Comparison of ENCODE assay signal across 28 mouse cellular contexts in genomic region chr1:191629170-191629636, GRCm38 (mm10). TPM values are rescaled to one million over a fixed set of nuclear protein-coding genes. Genes with fewer than 3 reads are reported as not detected.
DNase-seq lines count a peak whose midpoint lies in the region; ATAC-seq and TF ChIP-seq lines count a peak whose summit lies in the region.
"Had no signal": no experiment of that assay in that cellular context is flagged by ENCODE, and none has a peak within 500 bp of the region (broad histone marks: within the 10 kb centered on the region; RNA-seq: fewer than 3 reads in every experiment).

No protein-coding gene starts in this region.

- no peak for TF ChIP-seq POLR2A in small intestine, adult 2 months (IDR thresholded peaks at IDR 0.05; ENCODE audit: low read depth, low read length)

- peaks cover 22% of the 10 kb centered on the region for H3K4me1 ChIP-seq in liver, postnatal 0 days (ENCODE audit: insufficient read depth)
- H3K4me1 ChIP-seq in liver, embryonic 12.5 days, result 0 out of 2 replicates have a peak, but pooled peaks cover 4% of the 10 kb centered on the region
- no peaks in the 10 kb centered on the region for H3K4me1 ChIP-seq in intestine, embryonic 16.5 days (ENCODE audit: control insufficient read depth, insufficient read depth, low read length)
- peaks cover 10% of the 10 kb centered on the region; the same call in 1 of the 2 replicates for H3K4me1 ChIP-seq in small intestine, adult 2 months (ENCODE audit: control insufficient read depth, insufficient read depth, insufficient read length, low read length)
- no peaks in the 10 kb centered on the region for H3K4me1 ChIP-seq in lung, postnatal 0 days (ENCODE audit: insufficient read depth, low read depth, low read length)
- H3K4me1 ChIP-seq: embryonic facial prominence, embryonic 13.5 days; embryonic facial prominence, embryonic 15.5 days had no signal

- 67% methylated on average over 3 of the region's 3 CpGs for WGBS in liver, postnatal 0 days (ENCODE audit: insufficient replicate concordance)
- 52% methylated on average over 3 of the region's 3 CpGs for WGBS in liver, embryonic 12.5 days (ENCODE audit: insufficient replicate concordance)
- 36% methylated on average over 3 of the region's 3 CpGs for WGBS in intestine, embryonic 16.5 days
- WGBS in small intestine, adult 2 months, result 29% methylated on average over 3 of the region's 3 CpGs
- WGBS in lung, postnatal 0 days, result 67% methylated on average over 3 of the region's 3 CpGs

- DNase-seq in embryo, embryonic 10 days (ENCODE audit: low spot score), result peak; percentile 22
- no peak for DNase-seq in embryo, embryonic 10.5 days (ENCODE audit: low spot score)
- no peak for DNase-seq in liver, postnatal 0 days
- no peak for DNase-seq in lung, postnatal 0 days (ENCODE audit: low spot score)
- DNase-seq in thymus, adult 18-20 months, result no peak
- DNase-seq: B cell, adult 2 months; cerebellum, adult 11 months; cerebellum, adult 18-20 months; cerebellum, adult 8-10 months; cerebellum, adult 9-11 months; cerebellum, postnatal 14 days; cerebellum, postnatal 36 days; embryo, embryonic 11 days had no signal

- no peak overlapping the region for H3K4me2 ChIP-seq in liver, postnatal 0 days (ENCODE audit: low read depth, low read length)
- H3K4me2 ChIP-seq in liver, embryonic 12.5 days, result no peak overlapping the region
- no peak overlapping the region for H3K4me2 ChIP-seq in intestine, embryonic 16.5 days (ENCODE audit: low read depth, low read length)
- H3K4me2 ChIP-seq in lung, postnatal 0 days (replicated peaks; ENCODE audit: low read depth, low read length), result no peak overlapping the region
- H3K4me2 ChIP-seq: embryonic facial prominence, embryonic 13.5 days; embryonic facial prominence, embryonic 15.5 days; forebrain, embryonic 12.5 days had no signal

- no peak for TF ChIP-seq EP300 in liver, postnatal 0 days (IDR thresholded peaks at IDR 0.05; ENCODE audit: low read depth)
- no peak for TF ChIP-seq EP300 in lung, postnatal 0 days (IDR thresholded peaks at IDR 0.05)

- no peaks in the 10 kb centered on the region for H3K27me3 ChIP-seq in liver, postnatal 0 days (ENCODE audit: insufficient read depth, low read length)
- no peaks in the 10 kb centered on the region for H3K27me3 ChIP-seq in liver, embryonic 12.5 days (replicated peaks)
- H3K27me3 ChIP-seq in intestine, embryonic 16.5 days (replicated peaks; ENCODE audit: control insufficient read depth, insufficient read depth, low read length), result no peaks in the 10 kb centered on the region
- no peaks in the 10 kb centered on the region for H3K27me3 ChIP-seq in small intestine, adult 2 months (ENCODE audit: control insufficient read depth, insufficient read depth, low read length)
- H3K27me3 ChIP-seq in lung, postnatal 0 days (replicated peaks; ENCODE audit: insufficient read depth, low read length), result no peaks in the 10 kb centered on the region
- H3K27me3 ChIP-seq: CH12.LX; embryonic facial prominence, embryonic 13.5 days; embryonic facial prominence, embryonic 15.5 days; Patski had no signal

- H3K27ac ChIP-seq in liver, postnatal 0 days (ENCODE audit: low read depth), result 0 out of 2 replicates have a peak overlapping the region, but pooled peaks have one; percentile 48
- H3K27ac ChIP-seq in liver, embryonic 12.5 days, result no peak overlapping the region
- H3K27ac ChIP-seq in intestine, embryonic 16.5 days (ENCODE audit: low read length), result no peak overlapping the region
- H3K27ac ChIP-seq in small intestine, adult 2 months (ENCODE audit: insufficient read depth, low read depth, low read length), result peak overlapping the region; percentile 50
- no peak overlapping the region for H3K27ac ChIP-seq in lung, postnatal 0 days (ENCODE audit: low read length)
- H3K27ac ChIP-seq: embryonic facial prominence, embryonic 13.5 days; embryonic facial prominence, embryonic 15.5 days; forebrain, embryonic 10.5 days; forebrain, embryonic 12.5 days had no signal

- no peak overlapping the region for H3K4me3 ChIP-seq in liver, postnatal 0 days (ENCODE audit: low read depth, low read length)
- H3K4me3 ChIP-seq in liver, embryonic 12.5 days, result no peak overlapping the region
- H3K4me3 ChIP-seq in intestine, embryonic 16.5 days (ENCODE audit: low read length), result no peak overlapping the region
- no peak overlapping the region for H3K4me3 ChIP-seq in small intestine, adult 2 months (ENCODE audit: low read depth, low read length)
- H3K4me3 ChIP-seq in lung, postnatal 0 days (ENCODE audit: low read depth, low read length), result no peak overlapping the region
- H3K4me3 ChIP-seq: embryonic facial prominence, embryonic 13.5 days; embryonic facial prominence, embryonic 15.5 days; erythroblast, embryonic 14.5 days; forebrain, embryonic 10.5 days; forebrain, embryonic 12.5 days had no signal

- H3K36me3 ChIP-seq in liver, postnatal 0 days (replicated peaks; ENCODE audit: insufficient read depth, low read length), result no peaks in the 10 kb centered on the region
- no peaks in the 10 kb centered on the region for H3K36me3 ChIP-seq in liver, embryonic 12.5 days
- H3K36me3 ChIP-seq in intestine, embryonic 16.5 days (ENCODE audit: control insufficient read depth, insufficient read depth, low read length), result no peaks in the 10 kb centered on the region
- H3K36me3 ChIP-seq in small intestine, adult 2 months (ENCODE audit: control insufficient read depth, insufficient read depth, low read length), result no peaks in the 10 kb centered on the region
- no peaks in the 10 kb centered on the region for H3K36me3 ChIP-seq in lung, postnatal 0 days (ENCODE audit: insufficient read depth, low read length)
- H3K36me3 ChIP-seq: embryonic facial prominence, embryonic 13.5 days; embryonic facial prominence, embryonic 15.5 days; forebrain, embryonic 12.5 days had no signal

- no peak for TF ChIP-seq CTCF in liver, postnatal 0 days (IDR thresholded peaks at IDR 0.05; ENCODE audit: low read depth)
- no peak for TF ChIP-seq CTCF in small intestine, adult 2 months (IDR thresholded peaks at IDR 0.05; ENCODE audit: extremely low read depth, insufficient read length, insufficient replicate concordance, low read depth, low read length)
- no peak for TF ChIP-seq CTCF in lung, postnatal 0 days (IDR thresholded peaks at IDR 0.05)

- no peak overlapping the region for H3K9ac ChIP-seq in liver, postnatal 0 days (replicated peaks)
- no peak overlapping the region for H3K9ac ChIP-seq in liver, embryonic 12.5 days
- no peak overlapping the region for H3K9ac ChIP-seq in intestine, embryonic 16.5 days (ENCODE audit: low read depth, low read length)
- no peak overlapping the region for H3K9ac ChIP-seq in lung, postnatal 0 days (replicated peaks; ENCODE audit: low read depth)
- H3K9ac ChIP-seq: embryonic facial prominence, embryonic 13.5 days; embryonic facial prominence, embryonic 15.5 days; forebrain, embryonic 12.5 days had no signal

- H3K9me3 ChIP-seq in liver, postnatal 0 days (ENCODE audit: low read length), result no peaks in the 10 kb centered on the region
- no peaks in the 10 kb centered on the region for H3K9me3 ChIP-seq in liver, embryonic 12.5 days (replicated peaks)
- H3K9me3 ChIP-seq in intestine, embryonic 16.5 days (ENCODE audit: control insufficient read depth, low read length), result no peaks in the 10 kb centered on the region
- H3K9me3 ChIP-seq in lung, postnatal 0 days (ENCODE audit: low read length), result no peaks in the 10 kb centered on the region
- H3K9me3 ChIP-seq: embryonic facial prominence, embryonic 13.5 days; embryonic facial prominence, embryonic 15.5 days; forebrain, embryonic 10.5 days; forebrain, embryonic 12.5 days; G1E had no signal

- ATAC-seq in liver, postnatal 0 days, result 0 out of 2 replicates have a peak, but pooled peaks have one; percentile 5
- ATAC-seq in liver, embryonic 12.5 days, result no peak
- ATAC-seq in intestine, embryonic 16.5 days, result peak; percentile 75
- ATAC-seq in lung, postnatal 0 days, result no peak
- ATAC-seq: activated CD4-positive, CD25-positive, alpha-beta regulatory T cell, adult 4 months; CD4-positive, CD25-positive, alpha-beta regulatory T cell, adult 4 months; forebrain, embryonic 14.5 days; forebrain, embryonic 16.5 days had no signal

RNA-seq across cellular contexts. Expression of gene Ints7, which starts 53.8 kb away (rescaled TPM):
- 9.3 and 11.0 TPM in 2 replicates for polyA plus RNA-seq in liver, postnatal 0 days (2015; fragmentation: Nextera tagmentation; extraction: Ambion mirVana)
- 39.5 and 41.3 TPM in 2 replicates for polyA plus RNA-seq in liver, embryonic 12.5 days (2016; fragmentation: Nextera tagmentation; extraction: Ambion mirVana)
- polyA plus RNA-seq in intestine, embryonic 16.5 days (2015; fragmentation: Nextera tagmentation; extraction: Ambion mirVana), result 35.6 and 35.7 TPM in 2 replicates
- 4.6 and 9.8 TPM in 2 replicates for polyA plus RNA-seq in small intestine, adult 2 months (2012; rRNA removed)
- polyA plus RNA-seq in lung, postnatal 0 days (2015; fragmentation: Nextera tagmentation; extraction: Ambion mirVana), result 13.9 and 14.3 TPM in 2 replicates

RNA-seq across cellular contexts. Expression of gene Dtl, which starts 53.9 kb away (rescaled TPM):
- polyA plus RNA-seq in liver, postnatal 0 days (2015; fragmentation: Nextera tagmentation; extraction: Ambion mirVana), result 10.7 and 11.8 TPM in 2 replicates
- 59.6 and 60.2 TPM in 2 replicates for polyA plus RNA-seq in liver, embryonic 12.5 days (2016; fragmentation: Nextera tagmentation; extraction: Ambion mirVana)
- polyA plus RNA-seq in intestine, embryonic 16.5 days (2015; fragmentation: Nextera tagmentation; extraction: Ambion mirVana), result 27.0 and 30.8 TPM in 2 replicates
- 0.51 and 0.80 TPM in 2 replicates for polyA plus RNA-seq in small intestine, adult 2 months (2012; rRNA removed)
- polyA plus RNA-seq in lung, postnatal 0 days (2015; fragmentation: Nextera tagmentation; extraction: Ambion mirVana), result 2.9 and 3.1 TPM in 2 replicates

Comparison
In these comparisons a context has a peak if more than half of its experiments do, and no peak if none do; other contexts are left out.
1. ATAC-seq: peak in liver, postnatal 0 days (single experiment) and intestine, embryonic 16.5 days (single experiment); none in liver, embryonic 12.5 days (single experiment) and lung, postnatal 0 days (single experiment).
2. H3K27ac ChIP-seq: peak in liver, postnatal 0 days (single experiment) and small intestine, adult 2 months (single experiment); none in liver, embryonic 12.5 days (single experiment), intestine, embryonic 16.5 days (single experiment) and lung, postnatal 0 days (single experiment).